Mouse (Mus musculus): Measurements from ENCODE around the gene Nrxn3.

- TF ChIP-seq POLR2A (IDR thresholded peaks at IDR 0.05; ENCODE audit: insufficient read length, low read depth) (no peak), USF1 (IDR thresholded peaks at IDR 0.05; ENCODE audit: low read depth) (no peak)
Observed at GRCm38 (mm10) chr12:88926306-88926705, 203.6 kb downstream of the Nrxn3 start.
